Mouse (Mus musculus): ENCODE results near the gene Olfr1178. TPM values are rescaled to one million over a fixed set of nuclear protein-coding genes. Genes with fewer than 3 reads are reported as not detected.

The Olfr1178 gene
- polyA plus RNA-seq, 2 experiments, result not detected

DNA sequence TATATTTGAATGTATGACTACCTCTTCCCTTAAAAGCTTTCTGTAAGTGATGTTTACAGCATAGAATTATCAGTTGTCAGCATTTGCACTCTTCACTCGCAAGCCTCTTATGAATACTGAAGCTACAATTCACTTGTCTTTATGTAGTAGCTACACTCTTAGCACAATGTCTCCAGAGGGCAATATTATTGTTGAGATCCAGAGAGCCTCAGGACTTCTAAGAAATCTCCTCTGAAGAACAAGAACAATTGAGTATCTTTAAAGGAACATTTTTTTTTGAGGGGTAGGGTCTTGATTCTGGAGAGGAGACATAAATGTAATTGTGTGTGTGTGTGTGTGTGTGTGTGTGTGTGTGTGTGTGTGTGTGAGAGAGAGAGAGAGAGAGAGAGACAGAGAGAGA lies 39.2 kb downstream of the Olfr1178 start, which contains the start of gene Olfr1181:
Gene Olfr1181, minus strand, starts transcription at position 101 of the 400 bp plus-strand sequence.
- ATAC-seq (ENCODE audit: low FRiP score, low read depth), result no peak
- H3K36me3 ChIP-seq (ENCODE audit: control insufficient read depth, insufficient read depth, low read length), result no peaks in the 10 kb centered on the region
- H3K4me2 ChIP-seq (replicated peaks; ENCODE audit: low read depth, low read length, severe bottlenecking), result no peak within 1 kb of the TSS
- no peak for TF ChIP-seq POLR2A (IDR thresholded peaks at IDR 0.05; ENCODE audit: borderline replicate concordance, extremely low read depth, insufficient read depth, insufficient read length)
- no peaks in the 10 kb centered on the region for H3K9me3 ChIP-seq (ENCODE audit: control insufficient read depth, low read length)
- no peak for DNase-seq (ENCODE audit: low spot score)
- H3K9ac ChIP-seq (ENCODE audit: low read depth, low read length, severe bottlenecking), result no peak within 1 kb of the TSS
- no peak within 1 kb of the TSS for H3K27ac ChIP-seq (replicated peaks; ENCODE audit: low read depth, low read length)
- no peaks in the 10 kb centered on the region for H3K4me1 ChIP-seq (ENCODE audit: control insufficient read depth, insufficient read depth, low read length)
- no peak within 1 kb of the TSS for H3K4me3 ChIP-seq (replicated peaks; ENCODE audit: low read length)
- no peaks in the 10 kb centered on the region for H3K27me3 ChIP-seq (ENCODE audit: control insufficient read depth, insufficient read depth, low read length)
- 83% methylated on average over 1 of the region's 1 CpGs for WGBS

DNA sequence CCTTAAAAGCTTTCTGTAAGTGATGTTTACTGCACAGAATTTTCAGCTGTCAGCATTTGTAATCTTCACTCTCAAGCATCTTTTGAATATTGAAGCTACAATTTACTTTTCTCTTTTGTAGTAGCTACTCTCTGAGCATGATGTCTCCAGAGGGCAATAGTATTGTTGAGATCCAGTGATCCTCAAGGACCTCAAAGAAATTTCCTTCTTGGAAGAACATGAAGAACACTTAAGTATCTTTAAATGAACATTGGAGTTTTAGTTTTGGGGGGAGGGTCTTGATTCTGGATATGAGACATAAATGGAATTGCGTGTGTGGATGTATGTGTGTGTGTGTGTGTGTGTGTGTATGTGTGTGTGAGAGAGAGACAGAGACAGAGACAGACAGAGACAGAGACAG lies 62.2 kb downstream of the Olfr1178 start, which contains the start of gene Gm13757:
Gene Gm13757, minus strand, starts transcription at position 101 of the 400 bp plus-strand sequence.
- Histone ChIP-seq H3K27ac (replicated peaks; ENCODE audit: low read depth, low read length) (no peak within 1 kb of the TSS), H3K36me3 (ENCODE audit: control insufficient read depth, insufficient read depth, low read length) (no peaks in the 10 kb centered on the region), H3K9ac (ENCODE audit: low read depth, low read length, severe bottlenecking) (no peak within 1 kb of the TSS), H3K9me3 (ENCODE audit: control insufficient read depth, low read length) (no peaks in the 10 kb centered on the region), H3K4me2 (replicated peaks; ENCODE audit: low read depth, low read length, severe bottlenecking) (no peak within 1 kb of the TSS), H3K4me1 (ENCODE audit: control insufficient read depth, insufficient read depth, low read length) (no peaks in the 10 kb centered on the region), H3K27me3 (ENCODE audit: control insufficient read depth, insufficient read depth, low read length) (no peaks in the 10 kb centered on the region), H3K4me3 (replicated peaks; ENCODE audit: low read length) (no peak within 1 kb of the TSS)
- 93% methylated on average over 1 of the region's 1 CpGs for whole genome bisulfite sequencing
- DNase-seq (ENCODE audit: low spot score) (no peak), ATAC-seq (ENCODE audit: low FRiP score, low read depth) (no peak)
- no peak for TF ChIP-seq POLR2A (IDR thresholded peaks at IDR 0.05; ENCODE audit: borderline replicate concordance, extremely low read depth, insufficient read depth, insufficient read length)

Other genes with a start within 250 kb of the Olfr1178 start
- gene Olfr1167, start 231.9 kb upstream of the Olfr1178 start, polyA plus RNA-seq (2012; rRNA removed), result not detected in 2 replicates
- gene Olfr1167, start 231.9 kb upstream of the Olfr1178 start, polyA plus RNA-seq (2014; fragmentation: Nextera tagmentation; extraction: Ambion mirVana), result not detected in 2 replicates
- not detected in 2 replicates for gene Olfr1168, start 205.2 kb upstream of the Olfr1178 start, polyA plus RNA-seq (2012; rRNA removed)
- gene Olfr1168, start 205.2 kb upstream of the Olfr1178 start, polyA plus RNA-seq (2014; fragmentation: Nextera tagmentation; extraction: Ambion mirVana), result not detected in 2 replicates
- not detected in 2 replicates for gene Olfr1170, start 158.7 kb upstream of the Olfr1178 start, polyA plus RNA-seq (2012; rRNA removed)
- gene Olfr1170, start 158.7 kb upstream of the Olfr1178 start, polyA plus RNA-seq (2014; fragmentation: Nextera tagmentation; extraction: Ambion mirVana), result not detected in 2 replicates
- not detected in 2 replicates for gene Olfr1173, start 107.2 kb upstream of the Olfr1178 start, polyA plus RNA-seq (2012; rRNA removed)
- gene Olfr1173, start 107.2 kb upstream of the Olfr1178 start, polyA plus RNA-seq (2014; fragmentation: Nextera tagmentation; extraction: Ambion mirVana), result not detected in 2 replicates
- gene Olfr1174-ps, start 71.9 kb upstream of the Olfr1178 start, polyA plus RNA-seq (2012; rRNA removed), result not detected in 2 replicates
- not detected in 2 replicates for gene Olfr1174-ps, start 71.9 kb upstream of the Olfr1178 start, polyA plus RNA-seq (2014; fragmentation: Nextera tagmentation; extraction: Ambion mirVana)
- gene Olfr1175-ps, start 59.8 kb upstream of the Olfr1178 start, polyA plus RNA-seq (2012; rRNA removed), result not detected in 2 replicates
- gene Olfr1175-ps, start 59.8 kb upstream of the Olfr1178 start, polyA plus RNA-seq (2014; fragmentation: Nextera tagmentation; extraction: Ambion mirVana), result not detected in 2 replicates
- not detected in 2 replicates for gene Olfr1176, start 50.3 kb upstream of the Olfr1178 start, polyA plus RNA-seq (2012; rRNA removed)
- gene Olfr1176, start 50.3 kb upstream of the Olfr1178 start, polyA plus RNA-seq (2014; fragmentation: Nextera tagmentation; extraction: Ambion mirVana), result not detected in 2 replicates
- gene Olfr1177-ps, start 40.6 kb upstream of the Olfr1178 start, polyA plus RNA-seq (2012; rRNA removed), result not detected in 2 replicates
- not detected in 2 replicates for gene Olfr1177-ps, start 40.6 kb upstream of the Olfr1178 start, polyA plus RNA-seq (2014; fragmentation: Nextera tagmentation; extraction: Ambion mirVana)
- gene Olfr1179, start 19.4 kb downstream of the Olfr1178 start, polyA plus RNA-seq (2012; rRNA removed), result not detected in 2 replicates
- not detected in 2 replicates for gene Olfr1179, start 19.4 kb downstream of the Olfr1178 start, polyA plus RNA-seq (2014; fragmentation: Nextera tagmentation; extraction: Ambion mirVana)
- gene Olfr1180, start 32.1 kb downstream of the Olfr1178 start, polyA plus RNA-seq (2012; rRNA removed), result not detected in 2 replicates
- not detected in 2 replicates for gene Olfr1180, start 32.1 kb downstream of the Olfr1178 start, polyA plus RNA-seq (2014; fragmentation: Nextera tagmentation; extraction: Ambion mirVana)
- gene Olfr1181, start 39.1 kb downstream of the Olfr1178 start, polyA plus RNA-seq (2012; rRNA removed), result not detected in 2 replicates
- gene Olfr1181, start 39.1 kb downstream of the Olfr1178 start, polyA plus RNA-seq (2014; fragmentation: Nextera tagmentation; extraction: Ambion mirVana), result not detected in 2 replicates
- gene Gm13757, start 62.1 kb downstream of the Olfr1178 start, polyA plus RNA-seq (2012; rRNA removed), result not detected in 2 replicates
- not detected in 2 replicates for gene Gm13757, start 62.1 kb downstream of the Olfr1178 start, polyA plus RNA-seq (2014; fragmentation: Nextera tagmentation; extraction: Ambion mirVana)
- gene Olfr1183, start 67.8 kb downstream of the Olfr1178 start, polyA plus RNA-seq (2012; rRNA removed), result not detected in 2 replicates
- gene Olfr1183, start 67.8 kb downstream of the Olfr1178 start, polyA plus RNA-seq (2014; fragmentation: Nextera tagmentation; extraction: Ambion mirVana), result not detected in 2 replicates
- gene Olfr1184, start 96.5 kb downstream of the Olfr1178 start, polyA plus RNA-seq (2012; rRNA removed), result not detected in 2 replicates
- not detected in 2 replicates for gene Olfr1184, start 96.5 kb downstream of the Olfr1178 start, polyA plus RNA-seq (2014; fragmentation: Nextera tagmentation; extraction: Ambion mirVana)
- gene Olfr1185-ps1, start 106.3 kb downstream of the Olfr1178 start, polyA plus RNA-seq (2012; rRNA removed), result not detected in 2 replicates
- gene Olfr1185-ps1, start 106.3 kb downstream of the Olfr1178 start, polyA plus RNA-seq (2014; fragmentation: Nextera tagmentation; extraction: Ambion mirVana), result not detected in 2 replicates
- not detected in 2 replicates for gene Olfr1186, start 131.5 kb downstream of the Olfr1178 start, polyA plus RNA-seq (2012; rRNA removed)
- not detected in 2 replicates for gene Olfr1186, start 131.5 kb downstream of the Olfr1178 start, polyA plus RNA-seq (2014; fragmentation: Nextera tagmentation; extraction: Ambion mirVana)
- not detected in 2 replicates for gene Olfr1188, start 169.9 kb downstream of the Olfr1178 start, polyA plus RNA-seq (2012; rRNA removed)
- gene Olfr1188, start 169.9 kb downstream of the Olfr1178 start, polyA plus RNA-seq (2014; fragmentation: Nextera tagmentation; extraction: Ambion mirVana), result not detected in 2 replicates
- gene Olfr1189, start 199.4 kb downstream of the Olfr1178 start, polyA plus RNA-seq (2012; rRNA removed), result not detected in 2 replicates
- gene Olfr1189, start 199.4 kb downstream of the Olfr1178 start, polyA plus RNA-seq (2014; fragmentation: Nextera tagmentation; extraction: Ambion mirVana), result not detected in 2 replicates

All from limb, embryonic 14.5 days (tissue).